Mouse (Mus musculus): Measurements from ENCODE around the gene Adar. TPM values are rescaled to one million over a fixed set of nuclear protein-coding genes. Genes with fewer than 3 reads are reported as not detected.

The Adar gene
- total RNA-seq, 2 experiments from 2014 or later = 38.7 to 40.6 TPM

DNA sequence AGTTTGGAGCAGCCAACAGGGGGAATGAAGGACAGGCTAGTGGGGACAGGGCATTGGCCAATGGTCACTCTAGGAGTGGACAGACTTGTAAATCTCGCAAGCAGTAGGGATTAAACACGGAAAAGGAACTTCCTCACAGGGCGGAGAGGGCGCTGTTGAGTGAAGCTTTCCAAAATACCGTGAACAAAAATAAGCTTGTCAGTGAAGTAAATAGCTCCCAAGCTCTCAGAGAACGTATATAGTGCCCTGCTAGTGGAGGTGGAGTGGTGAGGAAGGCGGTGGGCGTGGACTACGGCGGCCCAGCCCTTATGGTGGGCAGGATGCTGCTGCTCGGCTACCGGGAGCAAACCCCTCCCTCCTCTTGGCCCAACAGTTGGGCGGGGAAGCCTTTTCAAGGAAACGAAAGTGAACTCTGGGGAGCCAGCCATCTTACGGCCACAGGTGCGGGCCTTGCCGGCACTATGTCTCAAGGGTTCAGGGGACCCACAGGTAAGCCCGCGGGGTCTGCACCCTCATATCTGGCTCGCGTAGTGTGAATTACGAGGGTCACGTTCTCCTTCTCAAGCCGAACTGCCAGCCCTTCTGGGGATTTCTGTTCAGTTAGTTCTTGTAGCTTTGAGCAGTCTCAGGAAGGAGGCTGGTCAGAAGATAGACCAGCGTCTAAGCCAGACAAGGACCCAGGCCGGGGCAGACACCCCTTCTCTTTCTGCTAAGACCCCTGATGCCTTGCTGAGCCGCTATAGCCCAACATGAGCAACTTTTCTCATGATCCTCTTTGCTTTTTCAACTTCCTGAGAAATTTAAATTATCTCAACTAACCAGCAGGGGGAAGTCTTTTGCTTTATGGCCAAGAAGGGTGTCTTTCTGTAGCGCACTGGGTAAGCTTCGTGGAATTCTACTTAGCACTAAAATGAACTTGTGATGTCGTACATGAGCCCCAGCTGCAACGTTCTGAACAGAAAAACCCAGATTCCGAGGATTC, 15.8 kb downstream of the Adar start:
- peak; percentile 51 to 70 for DNase-seq (ENCODE audit: low spot score in 2 of 2)

DNA sequence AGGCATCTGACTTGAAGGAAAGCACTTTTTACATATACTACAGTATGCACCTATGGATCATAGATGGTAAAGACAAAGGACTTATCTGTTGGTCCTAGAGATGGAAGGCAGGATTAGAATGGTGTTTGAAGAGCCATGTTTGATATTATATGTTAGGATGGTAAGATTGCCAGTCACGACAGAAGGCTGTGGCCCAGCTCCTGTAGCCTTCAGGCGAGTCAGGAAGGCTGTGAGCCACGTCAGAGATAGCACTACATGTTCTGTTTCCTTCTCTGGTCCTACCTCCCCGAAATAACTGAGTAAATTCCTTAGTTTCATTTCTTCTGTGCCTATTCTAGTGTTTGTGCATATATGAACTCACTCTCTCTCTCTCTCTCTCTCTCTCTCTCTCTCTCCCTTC, 17.3 kb downstream of the Adar start:
- no peak for DNase-seq (ENCODE audit: low spot score in 2 of 2)

DNA sequence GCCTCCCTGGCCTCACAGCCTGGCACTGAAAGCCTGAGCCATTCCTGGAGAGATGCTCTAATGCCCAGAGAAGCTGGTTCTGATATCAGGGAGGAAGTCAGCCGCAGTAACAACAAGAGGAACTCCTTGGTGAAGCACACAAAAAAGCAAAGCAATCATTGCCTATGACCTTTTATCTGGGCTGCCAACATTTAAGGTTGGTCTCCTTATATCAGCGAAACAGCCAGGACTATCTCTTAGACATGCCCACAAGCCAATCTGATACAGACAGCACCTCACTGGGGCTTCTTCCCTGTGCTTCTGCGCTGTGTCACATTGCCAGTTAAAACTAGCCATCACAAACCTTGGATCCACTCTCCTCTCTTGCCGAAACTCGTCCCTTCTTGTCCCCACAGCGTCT, 23.7 kb downstream of the Adar start:
- no peak for DNase-seq (ENCODE audit: low spot score in 2 of 2)

DNA sequence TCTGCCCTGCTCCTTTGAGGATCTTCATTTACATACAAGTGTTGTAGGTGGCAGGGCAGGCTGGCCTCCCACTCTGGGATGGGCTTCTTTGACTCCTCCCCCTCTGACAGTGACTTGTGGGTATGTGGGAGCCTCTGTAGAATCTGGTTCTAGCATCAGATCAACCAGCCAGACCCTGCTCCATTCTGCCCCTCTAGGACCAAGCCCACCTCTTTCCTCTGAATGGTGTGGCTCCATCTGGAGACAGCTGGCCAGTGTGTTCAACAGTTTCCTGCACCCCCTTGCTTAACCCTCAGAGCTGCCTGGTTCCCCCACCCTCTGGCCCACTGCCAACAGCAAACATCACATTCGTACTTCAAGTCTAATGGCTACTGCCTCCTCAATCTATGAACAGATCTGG, 37.5 kb downstream of the Adar start:
- DNase-seq (ENCODE audit: low spot score in 2 of 2) = no peak

DNA sequence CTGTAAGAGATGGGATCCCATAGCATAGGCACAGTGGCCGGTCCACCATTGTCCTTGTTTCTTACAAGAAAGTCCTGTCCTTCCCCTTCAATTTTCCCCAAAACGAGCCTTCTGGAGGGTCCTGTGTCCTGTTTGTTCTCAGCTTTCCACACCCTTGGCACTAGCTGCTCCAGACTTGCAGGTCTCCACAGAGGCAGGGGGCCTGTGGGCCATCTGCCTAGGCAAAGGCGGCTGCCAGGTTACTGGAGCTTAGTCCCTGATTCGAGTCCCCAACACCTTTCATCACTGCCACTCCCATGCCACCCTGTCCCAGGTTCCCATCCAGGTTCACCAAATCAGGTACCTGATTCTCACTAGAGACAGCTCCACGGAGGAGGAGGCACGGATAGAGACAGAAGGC, 40.5 kb downstream of the Adar start:
- no peak for DNase-seq (ENCODE audit: low spot score in 2 of 2)

DNA sequence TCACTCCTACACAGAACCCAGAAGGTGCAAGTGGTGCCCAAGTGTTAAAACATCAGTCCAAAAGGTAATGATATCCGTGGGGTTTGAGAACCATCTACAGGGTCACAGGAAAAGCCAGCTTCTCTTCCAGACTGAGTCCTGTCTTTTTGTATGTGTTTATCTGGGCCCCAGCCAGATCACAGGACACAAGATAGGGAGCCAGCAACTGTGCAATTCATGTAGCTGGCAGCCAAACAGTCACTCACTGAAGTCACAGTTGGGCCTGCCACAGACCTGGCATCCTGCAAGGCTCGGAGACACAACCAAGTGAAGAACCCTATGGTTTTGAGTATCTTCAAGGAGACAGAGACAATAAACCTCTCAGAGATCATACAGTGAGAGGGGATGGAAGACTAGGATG, 43.0 kb downstream of the Adar start:
- no peak for DNase-seq (ENCODE audit: low spot score in 2 of 2)

DNA sequence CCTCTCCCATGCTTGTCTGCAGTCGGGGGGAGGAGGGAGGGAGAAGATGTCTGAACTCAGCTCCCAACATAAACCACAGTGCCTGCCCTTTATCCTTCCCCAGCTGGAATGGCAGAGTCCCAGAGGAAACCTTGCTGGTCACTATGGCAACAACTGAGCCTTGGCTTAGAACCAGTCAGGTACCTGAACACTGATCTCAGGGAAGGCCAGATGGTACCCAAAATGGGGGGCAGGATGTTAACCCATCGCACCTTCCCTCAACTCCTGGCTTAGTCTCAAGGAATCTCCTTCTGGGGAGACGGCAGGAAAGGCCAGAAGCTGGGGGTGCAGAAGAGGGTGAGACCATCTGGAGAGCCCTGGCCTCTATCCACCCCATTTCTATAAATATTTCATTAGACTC, 45.0 kb downstream of the Adar start:
- DNase-seq (ENCODE audit: low spot score in 2 of 2) = no peak

DNA sequence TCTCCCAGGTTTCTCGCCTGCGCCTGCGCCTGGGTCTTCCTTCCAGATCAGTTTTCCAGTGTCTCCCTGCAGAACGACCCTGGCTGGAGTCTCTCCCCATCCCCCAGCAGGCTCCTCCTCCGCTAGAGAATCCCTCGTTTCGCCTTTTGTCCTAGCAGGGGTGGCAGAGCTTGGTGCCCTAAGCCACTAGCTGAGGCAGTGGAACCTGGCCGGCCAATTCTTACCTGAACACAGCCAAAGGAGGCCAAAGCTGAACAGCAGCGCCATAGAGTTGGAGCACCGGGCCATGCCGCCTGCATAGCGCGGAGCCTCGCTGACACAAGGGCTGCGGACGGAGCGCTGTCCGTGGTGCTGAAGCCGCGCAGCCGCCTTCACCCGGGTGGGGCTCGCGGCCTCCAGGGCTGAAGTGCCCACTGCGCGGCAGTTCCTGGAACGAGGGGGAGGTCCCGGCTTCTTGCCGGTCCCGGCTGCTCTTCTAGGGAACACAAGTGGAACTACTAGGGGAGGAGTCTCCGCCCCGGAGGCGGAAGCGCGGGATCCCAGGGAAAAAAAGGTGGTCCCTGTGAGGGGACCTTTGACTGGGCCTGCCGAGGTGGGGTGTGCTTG, 49.4 kb downstream of the Adar start, which contains the start of gene Chrnb2:
Gene Chrnb2, minus strand, starts transcription at position 514 of the 606 bp plus-strand sequence.
- peak; percentile 57 to 74 for DNase-seq (ENCODE audit: low spot score in 2 of 2)

DNA sequence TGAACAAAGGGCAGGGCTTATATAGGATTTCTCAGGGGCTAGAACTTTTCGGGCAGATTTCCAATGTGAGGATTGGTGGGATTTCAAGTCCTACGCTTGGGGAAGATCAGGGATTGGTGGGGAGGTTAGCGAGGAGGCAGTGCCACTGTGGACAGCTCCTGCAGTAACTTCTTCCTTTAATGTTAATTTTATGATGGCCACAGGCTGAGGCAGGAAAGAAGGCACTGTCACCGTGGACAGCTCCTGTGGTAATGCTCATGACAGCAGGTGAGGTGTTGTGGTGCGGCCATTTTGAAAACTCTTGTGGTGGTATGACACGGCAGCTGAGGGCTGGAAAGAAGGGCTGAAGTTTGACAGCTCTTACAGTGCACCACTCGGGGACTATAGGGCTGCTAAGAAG, 54.8 kb downstream of the Adar start:
- no peak for DNase-seq (ENCODE audit: low spot score in 2 of 2)

DNA sequence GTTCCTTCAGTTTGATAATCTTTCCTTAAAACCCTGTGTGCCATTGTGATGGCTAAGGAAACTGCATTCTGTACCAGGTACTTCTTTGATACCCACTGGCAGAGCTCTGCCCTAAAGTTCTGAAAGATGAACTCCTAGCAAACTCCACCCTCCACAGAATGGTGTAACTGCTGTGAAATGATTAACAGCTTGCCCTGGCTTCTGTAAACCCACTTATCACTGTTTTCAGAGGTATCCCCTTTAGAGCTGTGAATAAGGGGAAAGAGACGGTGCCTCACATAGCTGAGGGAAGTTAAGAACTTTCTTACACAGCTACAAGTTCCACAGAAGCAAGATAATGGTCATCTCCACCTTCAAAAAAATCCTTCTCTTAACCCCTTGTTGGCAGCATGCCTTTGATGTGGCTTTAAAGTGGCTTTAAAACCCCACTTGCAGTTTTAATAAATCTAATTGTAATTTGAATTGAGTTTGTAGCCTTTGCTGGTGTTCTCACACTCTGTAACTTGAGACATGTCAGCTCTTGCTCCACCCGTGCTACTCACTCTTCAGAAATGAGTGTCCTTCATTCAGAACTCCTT, 55.7 kb downstream of the Adar start:
- DNase-seq (ENCODE audit: low spot score in 2 of 2) = no peak

DNA sequence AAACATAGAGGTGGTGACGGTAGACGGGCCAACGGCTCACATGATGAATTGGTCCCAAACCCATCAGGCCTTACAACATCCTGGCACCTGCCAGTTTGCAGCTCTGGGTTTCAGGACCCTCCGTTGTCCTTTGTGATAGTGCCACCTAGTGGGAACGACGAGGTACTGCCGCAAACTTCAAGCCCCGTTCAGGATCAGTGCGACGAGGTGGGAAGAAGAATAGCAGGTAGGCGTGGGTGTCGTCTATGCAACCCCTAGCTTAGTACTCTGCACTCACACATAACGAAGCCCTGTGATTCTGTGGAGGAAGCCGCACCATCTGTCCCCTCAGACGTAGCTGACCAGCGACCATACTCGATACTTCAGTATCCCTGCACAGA, 57.8 kb downstream of the Adar start:
- DNase-seq (ENCODE audit: low spot score in 2 of 2) = peak in 1 of 2 experiments; percentile 59

DNA sequence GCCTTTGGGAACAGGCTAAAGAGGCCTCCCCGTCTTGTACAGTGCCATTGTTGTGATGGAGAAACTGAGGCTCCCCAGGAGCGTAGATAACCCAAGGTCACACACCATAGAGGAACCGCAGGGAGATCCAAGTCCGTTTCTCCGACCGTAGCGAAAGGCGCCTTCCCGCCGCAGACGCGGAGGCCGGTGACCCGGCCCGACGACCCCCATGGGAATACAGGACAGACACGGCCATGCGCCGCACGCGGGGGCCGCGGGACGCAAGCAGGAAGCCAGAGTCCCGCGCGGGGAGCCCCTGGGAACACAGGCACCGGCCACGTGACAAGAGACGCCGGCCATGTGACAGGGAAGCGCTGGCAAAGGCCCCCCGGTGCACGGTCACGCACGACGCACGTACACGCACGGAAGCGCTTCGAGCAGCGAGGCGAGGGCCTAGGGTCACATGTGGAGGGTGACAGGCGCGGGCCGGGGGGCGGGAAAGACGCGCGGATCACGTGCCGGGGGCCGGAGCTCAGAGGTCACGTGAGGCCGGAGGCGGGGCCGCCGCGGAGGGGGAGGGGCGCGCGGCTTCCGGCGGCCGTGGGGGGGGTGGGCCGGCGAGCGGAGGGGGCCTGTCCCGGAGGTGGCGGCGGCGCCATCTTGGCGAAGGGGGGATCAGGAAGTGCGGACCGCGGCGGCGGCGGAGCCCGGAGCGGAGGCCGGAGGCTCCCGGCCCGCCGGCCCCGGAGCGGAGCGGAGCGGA, 58.3 kb downstream of the Adar start, which contains the start of gene Ube2q1:
Gene Ube2q1, plus strand, starts transcription at position 649 of the 742 bp plus-strand sequence.
- peak; percentile 90 to 95 for DNase-seq (ENCODE audit: low spot score in 2 of 2)

DNA sequence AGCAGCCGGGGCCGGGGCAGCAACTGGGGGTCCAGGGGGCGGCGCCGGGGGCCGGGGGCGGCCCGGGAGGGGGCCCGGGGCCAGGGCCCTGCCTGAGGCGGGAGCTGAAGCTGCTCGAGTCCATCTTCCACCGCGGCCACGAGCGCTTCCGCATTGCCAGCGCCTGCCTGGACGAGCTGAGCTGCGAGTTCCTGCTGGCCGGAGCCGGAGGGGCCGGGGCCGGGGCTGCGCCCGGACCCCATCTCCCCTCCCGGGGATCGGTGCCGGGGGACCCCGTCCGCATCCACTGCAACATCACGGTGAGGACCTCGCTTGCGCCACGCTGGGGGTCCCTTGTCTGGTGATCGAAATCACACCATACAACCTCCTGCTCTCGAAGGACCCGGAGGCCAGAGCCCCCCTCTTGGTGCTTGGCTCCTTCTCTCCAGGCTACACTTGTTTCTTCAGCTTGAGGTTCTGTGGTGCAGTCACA, 59.0 kb downstream of the Adar start:
- DNase-seq (ENCODE audit: low spot score in 2 of 2) = peak in 1 of 2 experiments; percentile 26

DNA sequence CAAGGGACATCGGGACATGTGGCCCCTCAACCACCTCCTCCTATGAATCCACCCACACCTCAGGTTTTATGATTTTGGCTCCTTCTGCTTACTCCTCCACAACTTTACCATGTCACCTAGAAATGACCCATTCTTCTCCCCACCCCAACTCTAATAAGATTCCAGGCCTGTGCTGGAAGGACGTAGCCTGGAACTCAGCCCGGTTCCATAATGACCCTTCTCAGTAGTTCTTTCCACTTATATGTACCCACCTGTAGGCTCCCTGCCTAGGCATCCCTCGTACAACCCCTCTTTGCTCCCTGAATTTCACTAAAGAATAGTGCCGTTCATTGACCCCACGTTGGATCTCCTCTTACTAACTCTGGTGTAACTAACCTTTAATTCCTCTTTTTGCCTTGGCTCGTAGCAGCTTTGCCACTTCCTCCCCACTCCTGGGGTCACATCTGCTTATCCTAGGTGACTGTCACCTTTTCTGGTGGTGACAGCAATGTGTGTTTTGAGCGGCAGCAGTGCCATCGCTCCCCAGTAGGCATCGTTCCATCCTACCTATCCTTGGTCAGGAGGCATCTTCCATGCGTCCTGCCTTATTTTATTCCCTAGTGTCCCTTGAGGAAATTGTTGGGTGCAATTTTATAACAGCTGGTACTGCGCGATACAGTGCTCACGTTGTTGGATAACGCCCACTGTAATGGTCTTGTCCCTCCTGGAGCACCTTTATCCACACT, 59.6 kb downstream of the Adar start:
- DNase-seq (ENCODE audit: low spot score in 2 of 2) = no peak

DNA sequence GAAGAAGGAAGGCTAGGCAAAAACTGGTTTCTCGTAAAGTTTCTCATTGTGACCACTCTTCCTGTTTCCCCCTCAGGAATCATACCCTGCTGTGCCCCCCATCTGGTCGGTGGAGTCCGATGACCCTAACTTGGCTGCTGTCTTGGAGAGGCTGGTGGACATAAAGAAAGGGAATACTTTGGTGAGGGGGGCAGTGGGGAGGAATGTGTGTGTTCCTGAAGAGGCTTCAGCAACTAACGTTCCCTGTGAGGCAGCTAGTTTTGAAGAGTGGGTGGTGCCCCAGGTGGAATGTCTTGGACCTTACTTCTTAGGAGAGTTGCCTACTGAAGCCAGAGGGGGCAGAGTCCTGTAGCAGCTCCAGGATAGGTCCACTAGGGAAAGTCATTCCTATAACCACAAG, 61.2 kb downstream of the Adar start:
- no peak for DNase-seq (ENCODE audit: low spot score in 2 of 2)

DNA sequence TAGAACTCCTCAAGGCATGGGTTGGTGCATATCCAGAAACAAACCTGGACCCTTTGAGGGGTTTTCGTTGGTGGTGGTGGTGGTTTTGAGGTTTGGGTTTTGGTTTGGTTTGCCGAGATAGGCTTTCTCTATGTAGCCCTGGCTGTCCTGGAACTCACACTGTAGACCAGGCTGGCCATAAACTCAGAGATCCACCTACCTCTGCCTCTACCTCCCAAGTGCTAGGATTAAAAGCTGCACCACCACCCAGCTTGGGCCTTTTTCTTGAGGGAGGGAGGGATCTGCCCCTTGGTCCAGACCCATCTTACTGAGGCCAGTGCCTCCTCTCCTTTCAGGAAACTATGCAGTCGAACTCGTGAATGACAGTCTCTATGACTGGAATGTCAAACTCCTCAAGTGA, 65.3 kb downstream of the Adar start:
- no peak for DNase-seq (ENCODE audit: low spot score in 2 of 2)

DNA sequence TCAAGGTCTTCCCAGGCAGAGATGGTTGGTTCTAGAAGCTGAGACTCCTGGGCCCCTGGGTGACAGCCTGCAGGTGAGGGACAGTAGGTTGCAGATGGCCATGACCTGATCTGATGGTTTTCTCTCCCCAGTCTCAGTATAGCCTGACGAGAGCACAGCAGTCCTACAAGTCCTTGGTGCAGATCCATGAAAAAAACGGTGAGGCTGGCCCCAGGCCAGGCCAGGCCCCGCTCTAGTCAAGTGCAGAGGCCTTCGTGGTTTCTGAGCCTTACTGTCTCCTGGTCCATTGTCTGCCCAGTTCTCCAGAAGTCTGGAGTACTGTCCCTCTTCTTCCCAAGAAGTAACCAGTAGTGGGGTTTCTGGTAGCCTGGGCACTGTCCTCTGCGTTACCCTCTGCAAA, 66.8 kb downstream of the Adar start:
- no peak for DNase-seq (ENCODE audit: low spot score in 2 of 2)

DNA sequence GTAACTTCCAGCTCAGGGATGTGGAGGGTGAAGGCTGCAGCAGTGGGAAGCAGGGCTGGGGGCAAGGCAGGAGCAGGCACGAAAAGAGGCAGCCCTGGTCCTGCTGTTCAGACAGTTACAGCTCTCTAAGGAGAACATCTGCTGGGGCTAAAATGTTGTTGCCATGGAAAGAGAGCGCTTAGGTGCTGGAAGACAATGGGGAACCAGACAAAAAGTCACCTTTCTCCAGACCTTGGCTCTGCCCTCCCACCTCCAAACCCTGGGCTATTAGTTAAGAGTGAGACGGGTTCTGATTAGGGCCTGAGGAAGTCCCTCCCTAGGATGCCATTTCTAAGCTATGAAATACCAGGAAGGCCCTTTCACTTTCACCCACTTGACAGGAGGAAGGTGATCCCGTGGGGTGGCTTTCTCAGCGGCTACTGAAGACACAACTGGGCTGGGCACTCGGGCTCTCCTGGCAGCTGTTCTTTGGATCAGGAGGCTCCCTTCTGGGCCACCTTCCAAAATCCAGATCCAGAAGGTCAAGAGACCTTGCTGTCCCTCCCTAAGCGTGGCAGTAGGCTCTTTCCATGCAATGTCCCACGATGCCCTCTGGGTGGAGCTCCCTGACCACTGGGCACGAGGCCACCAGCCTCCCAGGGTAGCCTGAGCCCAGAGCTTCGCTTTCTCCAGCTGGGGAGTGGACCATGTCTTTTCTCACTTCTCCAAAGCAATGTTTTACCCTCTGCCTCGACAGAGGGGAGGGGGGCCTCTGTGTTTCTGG, 70.3 kb downstream of the Adar start:
- DNase-seq (ENCODE audit: low spot score in 2 of 2) = peak; percentile 45 to 73

DNA sequence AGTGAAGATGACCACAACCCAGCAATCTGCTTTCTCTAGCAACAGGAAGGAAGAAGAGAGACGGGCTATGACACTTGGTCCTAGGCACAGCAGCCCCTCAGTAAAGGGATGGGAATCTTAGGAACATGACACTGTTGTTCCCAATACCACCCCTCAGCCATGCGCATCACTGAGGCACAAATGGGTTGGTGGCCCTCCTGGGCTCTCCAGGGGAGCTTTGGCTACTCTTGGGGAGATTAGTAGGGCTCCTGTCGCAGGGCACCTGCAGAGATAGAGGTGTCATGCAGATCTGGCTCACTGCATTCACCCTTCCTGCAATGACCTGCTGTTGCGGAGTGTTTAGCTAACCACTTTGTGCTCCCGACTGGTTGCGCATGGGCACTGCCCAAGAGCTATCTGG, 71.5 kb downstream of the Adar start:
- no peak for DNase-seq (ENCODE audit: low spot score in 2 of 2)
